Mouse (Mus musculus): Measurements from ENCODE around the gene Mturn. TPM values are rescaled to one million over a fixed set of nuclear protein-coding genes. Genes with fewer than 3 reads are reported as not detected.

Mturn gene
- polyA plus RNA-seq, 1 experiment from 2014 or later, result 14.7 TPM

DNA sequence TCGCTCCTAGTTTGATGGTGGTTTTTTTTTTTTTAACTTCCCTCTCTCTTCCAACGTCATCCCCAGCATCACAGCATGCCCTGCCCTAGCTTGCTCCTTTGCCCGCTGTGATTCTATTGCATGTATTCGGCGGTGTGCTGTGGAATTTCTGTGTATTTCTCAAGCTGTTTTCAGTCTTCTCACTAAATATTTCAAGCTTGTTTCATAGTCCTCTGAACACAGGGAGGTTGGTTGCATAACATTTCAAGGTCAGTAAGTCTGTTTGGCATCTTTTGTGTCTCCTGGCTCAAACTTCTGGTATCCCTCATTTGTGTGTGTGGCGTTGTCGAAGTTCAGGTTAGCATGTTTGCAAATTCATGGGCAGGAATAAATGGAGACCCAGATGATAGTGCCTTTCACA, 8.3 kb downstream of the Mturn start:
- Histone ChIP-seq H3K4me2 (ENCODE audit: low read depth, low read length) (no peak overlapping the region), H3K4me3 (ENCODE audit: low read depth, low read length) (no peak overlapping the region), H3K27ac (replicated peaks; ENCODE audit: low read depth, low read length) (no peak overlapping the region), H3K9ac (replicated peaks; ENCODE audit: low read length) (no peak overlapping the region), H3K9me3 (replicated peaks; ENCODE audit: control insufficient read depth, low read length) (no peaks in the 10 kb centered on the region), H3K27me3 (ENCODE audit: control insufficient read depth, insufficient read depth, low read length) (no peaks in the 10 kb centered on the region), H3K4me1 (ENCODE audit: control insufficient read depth, insufficient read depth, low read length) (no peaks in the 10 kb centered on the region; the same call in 1 of the 2 replicates), H3K36me3 (replicated peaks; ENCODE audit: control insufficient read depth, insufficient read depth, low read depth, low read length) (no peaks in the 10 kb centered on the region)
- no peak for ATAC-seq (replicated peaks; ENCODE audit: insufficient number of reproducible peaks, low FRiP score, low TSS enrichment, low read depth)
- WGBS, result 87% methylated on average over 7 of the region's 7 CpGs
- DNase-seq (ENCODE audit: low spot score), result no peak

GRCm38 (mm10) chr6:54690838-54691237, 9.4 kb downstream of the Mturn start:
- H3K9me3 ChIP-seq (replicated peaks; ENCODE audit: control insufficient read depth, low read length), result no peaks in the 10 kb centered on the region
- H3K4me3 ChIP-seq (ENCODE audit: low read depth, low read length), result no peak overlapping the region
- H3K9ac ChIP-seq (replicated peaks; ENCODE audit: low read length), result no peak overlapping the region
- no peak overlapping the region for H3K4me2 ChIP-seq (ENCODE audit: low read depth, low read length)
- H3K27me3 ChIP-seq (ENCODE audit: control insufficient read depth, insufficient read depth, low read length), result no peaks in the 10 kb centered on the region
- H3K36me3 ChIP-seq (replicated peaks; ENCODE audit: control insufficient read depth, insufficient read depth, low read depth, low read length), result no peaks in the 10 kb centered on the region
- no peaks in the 10 kb centered on the region for H3K4me1 ChIP-seq (ENCODE audit: control insufficient read depth, insufficient read depth, low read length)
- no peak overlapping the region for H3K27ac ChIP-seq (replicated peaks; ENCODE audit: low read depth, low read length)
- DNase-seq (ENCODE audit: low spot score), result no peak
- WGBS, result 79% methylated on average over 13 of the region's 13 CpGs
- no peak for ATAC-seq (replicated peaks; ENCODE audit: insufficient number of reproducible peaks, low FRiP score, low TSS enrichment, low read depth)

DNA sequence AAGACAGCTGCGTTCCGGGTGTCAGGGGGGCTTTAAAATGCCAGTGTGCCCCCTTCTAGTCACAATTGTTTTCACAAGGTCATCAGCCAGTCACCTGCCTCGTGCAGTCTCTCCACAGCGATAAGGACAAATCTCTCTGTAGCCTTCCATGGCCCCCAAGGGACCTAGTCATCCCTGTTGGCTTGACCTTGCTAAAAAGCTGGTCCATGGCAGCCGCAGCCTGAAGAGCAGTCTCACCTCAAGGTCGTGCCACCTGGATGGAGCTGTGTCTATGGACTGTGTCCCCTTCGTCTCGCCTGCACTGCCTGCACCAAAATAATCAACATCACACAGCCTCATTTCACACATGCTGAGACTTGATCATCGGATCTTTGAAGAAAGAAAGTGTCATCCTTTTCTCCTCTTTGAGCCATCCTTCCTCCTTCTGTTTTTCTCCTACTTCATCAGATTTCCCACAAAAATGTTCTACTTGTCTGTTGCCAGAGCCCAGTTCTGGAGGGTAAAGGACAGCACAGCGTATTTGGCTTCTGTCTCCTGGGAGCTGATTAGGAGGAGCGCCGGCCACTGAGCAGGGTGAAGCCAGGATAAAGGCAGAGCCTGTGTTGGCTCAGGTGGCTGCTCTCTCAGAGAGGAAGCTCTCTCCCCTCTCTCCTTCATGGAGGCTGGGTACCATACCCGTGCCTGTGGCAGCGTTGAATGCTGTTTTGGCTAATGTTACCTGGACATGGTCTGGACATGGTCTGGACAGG, 10.1 kb downstream of the Mturn start:
- H3K9me3 ChIP-seq (replicated peaks; ENCODE audit: control insufficient read depth, low read length), result no peaks in the 10 kb centered on the region
- WGBS, result 72% methylated on average over 14 of the region's 14 CpGs
- no peak for DNase-seq (ENCODE audit: low spot score)
- H3K9ac ChIP-seq (replicated peaks; ENCODE audit: low read length), result no peak overlapping the region
- H3K27me3 ChIP-seq (ENCODE audit: control insufficient read depth, insufficient read depth, low read length), result no peaks in the 10 kb centered on the region
- no peaks in the 10 kb centered on the region for H3K36me3 ChIP-seq (replicated peaks; ENCODE audit: control insufficient read depth, insufficient read depth, low read depth, low read length)
- no peak overlapping the region for H3K4me2 ChIP-seq (ENCODE audit: low read depth, low read length)
- H3K4me3 ChIP-seq (ENCODE audit: low read depth, low read length), result no peak overlapping the region
- ATAC-seq (replicated peaks; ENCODE audit: insufficient number of reproducible peaks, low FRiP score, low TSS enrichment, low read depth), result no peak
- no peak overlapping the region for H3K27ac ChIP-seq (replicated peaks; ENCODE audit: low read depth, low read length)
- H3K4me1 ChIP-seq (ENCODE audit: control insufficient read depth, insufficient read depth, low read length), result no peaks in the 10 kb centered on the region

GRCm38 (mm10) chr6:54692201-54692600, 10.8 kb downstream of the Mturn start:
- ATAC-seq (replicated peaks; ENCODE audit: insufficient number of reproducible peaks, low FRiP score, low TSS enrichment, low read depth) (no peak), DNase-seq (ENCODE audit: low spot score) (no peak)
- H3K9ac ChIP-seq (replicated peaks; ENCODE audit: low read length), result no peak overlapping the region
- 60% methylated on average over 1 of the region's 1 CpGs for WGBS
- H3K27ac ChIP-seq (replicated peaks; ENCODE audit: low read depth, low read length), result no peak overlapping the region
- H3K4me1 ChIP-seq (ENCODE audit: control insufficient read depth, insufficient read depth, low read length), result no peaks in the 10 kb centered on the region
- no peaks in the 10 kb centered on the region for H3K27me3 ChIP-seq (ENCODE audit: control insufficient read depth, insufficient read depth, low read length)
- no peaks in the 10 kb centered on the region for H3K9me3 ChIP-seq (replicated peaks; ENCODE audit: control insufficient read depth, low read length)
- no peak overlapping the region for H3K4me3 ChIP-seq (ENCODE audit: low read depth, low read length)
- no peaks in the 10 kb centered on the region for H3K36me3 ChIP-seq (replicated peaks; ENCODE audit: control insufficient read depth, insufficient read depth, low read depth, low read length)
- no peak overlapping the region for H3K4me2 ChIP-seq (ENCODE audit: low read depth, low read length)

DNA sequence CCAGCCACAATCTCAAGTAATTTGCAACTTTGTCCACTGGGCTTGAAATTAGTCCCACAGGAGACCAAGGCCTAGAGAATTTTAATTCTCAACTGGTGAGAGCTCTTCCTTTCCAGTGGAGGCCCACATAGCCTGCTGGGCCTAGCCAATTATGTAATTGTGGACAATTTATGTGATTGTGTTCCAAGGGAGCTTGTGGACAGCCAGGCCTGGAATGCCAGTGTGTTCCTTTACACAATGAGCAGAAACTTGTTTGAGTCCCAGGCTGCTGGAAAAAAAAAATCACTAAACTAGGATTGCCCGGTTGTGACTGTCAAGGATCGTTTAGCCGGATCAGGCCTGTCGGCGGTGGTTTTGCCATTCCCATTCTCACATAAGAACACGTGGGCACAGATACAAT, 11.9 kb downstream of the Mturn start:
- no peak overlapping the region for H3K4me2 ChIP-seq (ENCODE audit: low read depth, low read length)
- DNase-seq (ENCODE audit: low spot score) (no peak), ATAC-seq (replicated peaks; ENCODE audit: insufficient number of reproducible peaks, low FRiP score, low TSS enrichment, low read depth) (no peak)
- no peak overlapping the region for H3K27ac ChIP-seq (replicated peaks; ENCODE audit: low read depth, low read length)
- 83% methylated on average over 6 of the region's 6 CpGs for WGBS
- no peaks in the 10 kb centered on the region for H3K9me3 ChIP-seq (replicated peaks; ENCODE audit: control insufficient read depth, low read length)
- H3K27me3 ChIP-seq (ENCODE audit: control insufficient read depth, insufficient read depth, low read length), result no peaks in the 10 kb centered on the region
- H3K36me3 ChIP-seq (replicated peaks; ENCODE audit: control insufficient read depth, insufficient read depth, low read depth, low read length), result no peaks in the 10 kb centered on the region
- H3K9ac ChIP-seq (replicated peaks; ENCODE audit: low read length), result no peak overlapping the region
- H3K4me1 ChIP-seq (ENCODE audit: control insufficient read depth, insufficient read depth, low read length), result no peaks in the 10 kb centered on the region
- H3K4me3 ChIP-seq (ENCODE audit: low read depth, low read length), result no peak overlapping the region

DNA sequence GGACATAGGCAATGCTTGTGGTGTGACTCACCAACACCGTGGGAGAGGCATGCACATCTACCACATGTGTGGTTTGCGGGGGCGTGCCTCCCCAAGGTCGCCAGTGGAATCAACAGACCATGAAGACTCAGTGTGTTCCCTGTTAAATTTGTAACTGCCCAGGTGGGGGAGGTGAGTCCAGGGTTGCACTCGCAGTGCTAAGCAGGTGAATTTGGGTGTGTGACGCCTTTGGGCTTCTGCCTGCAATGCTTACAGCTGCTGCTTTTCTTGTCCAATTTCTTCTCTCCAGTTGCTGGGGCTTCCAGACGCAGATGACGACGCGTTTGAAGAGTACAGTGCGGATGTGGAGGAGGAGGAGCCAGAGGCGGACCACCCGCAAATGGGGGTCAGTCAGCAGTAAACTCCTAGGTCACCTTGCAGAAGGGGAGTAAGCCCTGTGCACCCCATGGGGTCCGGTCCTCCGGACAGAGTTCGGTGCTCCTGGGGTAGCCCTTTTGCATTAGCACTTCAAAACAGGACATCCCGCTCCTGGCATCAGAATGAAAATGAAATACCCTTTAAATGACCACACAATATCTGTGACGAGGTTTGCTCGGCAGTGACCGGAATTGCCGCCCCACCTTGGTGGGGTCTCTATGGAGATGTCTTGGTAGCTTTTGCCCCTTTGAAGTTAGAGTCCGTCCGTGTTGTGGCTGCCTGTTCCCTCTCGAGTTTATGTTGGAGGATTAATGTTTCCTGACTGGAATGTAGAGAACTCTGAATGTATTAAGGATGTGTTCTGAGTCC, 17.5 kb downstream of the Mturn start:
- peak overlapping the region; percentile 65 for H3K4me2 ChIP-seq (ENCODE audit: low read depth, low read length)
- DNase-seq (ENCODE audit: low spot score) (no peak), ATAC-seq (replicated peaks; ENCODE audit: insufficient number of reproducible peaks, low FRiP score, low TSS enrichment, low read depth) (0 out of 2 replicates have a peak, but pooled peaks have one; percentile 49)
- H3K36me3 ChIP-seq (replicated peaks; ENCODE audit: control insufficient read depth, insufficient read depth, low read depth, low read length), result no peaks in the 10 kb centered on the region
- H3K4me1 ChIP-seq (ENCODE audit: control insufficient read depth, insufficient read depth, low read length), result no peaks in the 10 kb centered on the region
- no peaks in the 10 kb centered on the region; the same call in 1 of the 2 replicates for H3K27me3 ChIP-seq (ENCODE audit: control insufficient read depth, insufficient read depth, low read length)
- H3K27ac ChIP-seq (replicated peaks; ENCODE audit: low read depth, low read length), result no peak overlapping the region
- 9% methylated on average over 24 of the region's 24 CpGs for WGBS
- H3K9ac ChIP-seq (replicated peaks; ENCODE audit: low read length), result peak overlapping the region; percentile 40
- peak overlapping the region; percentile 42 for H3K4me3 ChIP-seq (ENCODE audit: low read depth, low read length)
- H3K9me3 ChIP-seq (replicated peaks; ENCODE audit: control insufficient read depth, low read length), result no peaks in the 10 kb centered on the region

DNA sequence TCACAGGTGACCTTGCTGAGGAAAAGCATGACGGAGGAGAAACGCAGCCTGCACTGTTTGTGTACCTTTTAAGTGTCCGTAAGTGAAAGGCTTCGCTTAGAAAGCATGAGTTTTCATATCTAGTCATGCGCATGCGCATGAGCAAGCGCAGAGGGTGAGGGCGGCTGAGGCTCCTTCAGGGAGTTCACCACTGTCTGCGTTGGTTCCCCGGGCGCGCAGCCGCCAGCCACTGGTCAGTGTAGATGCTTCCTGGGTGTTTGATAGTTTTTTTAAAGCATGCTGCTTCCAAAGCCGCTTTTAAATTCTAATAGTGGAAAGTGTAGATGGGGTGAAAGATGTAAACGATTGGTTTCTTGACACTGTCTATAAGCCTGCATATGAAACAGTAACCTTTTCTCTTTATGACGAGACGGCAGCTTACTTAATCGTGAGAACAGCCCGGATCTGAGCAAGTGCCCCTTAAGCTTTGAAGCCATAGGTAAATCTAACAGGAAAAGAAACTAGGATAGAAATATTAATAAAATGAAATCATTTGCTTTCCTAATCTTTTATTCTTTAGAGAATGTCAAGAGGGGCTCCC, 18.1 kb downstream of the Mturn start:
- peak; percentile 84 for ATAC-seq (replicated peaks; ENCODE audit: insufficient number of reproducible peaks, low FRiP score, low TSS enrichment, low read depth)
- 6% methylated on average over 19 of the region's 19 CpGs for WGBS
- no peak overlapping the region for H3K27ac ChIP-seq (replicated peaks; ENCODE audit: low read depth, low read length)

DNA sequence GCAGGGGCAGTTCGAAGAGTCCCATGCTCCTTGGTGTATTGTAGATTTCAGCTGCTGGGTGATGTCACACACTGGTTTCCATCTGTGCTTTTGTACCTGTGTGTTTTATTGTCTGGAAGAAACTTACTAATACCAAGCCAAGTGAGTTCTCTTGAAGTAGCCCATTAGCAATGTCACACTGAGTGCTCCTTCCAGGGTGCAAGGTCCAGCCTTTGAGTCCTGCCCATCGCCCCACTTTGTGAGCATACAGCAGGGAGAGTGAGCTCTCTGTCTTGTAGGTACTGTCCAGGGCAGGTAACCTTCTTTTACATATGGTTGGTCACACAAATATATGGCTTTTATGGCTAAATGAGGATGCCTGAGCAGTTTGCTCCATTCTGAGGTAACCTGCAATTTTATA, 19.1 kb downstream of the Mturn start:
- Histone ChIP-seq H3K27ac (replicated peaks; ENCODE audit: low read depth, low read length) (no peak overlapping the region), H3K36me3 (replicated peaks; ENCODE audit: control insufficient read depth, insufficient read depth, low read depth, low read length) (no peaks in the 10 kb centered on the region), H3K9me3 (replicated peaks; ENCODE audit: control insufficient read depth, low read length) (no peaks in the 10 kb centered on the region), H3K4me1 (ENCODE audit: control insufficient read depth, insufficient read depth, low read length) (0 out of 2 replicates have a peak, but pooled peaks cover under 1% of the 10 kb centered on the region), H3K4me2 (ENCODE audit: low read depth, low read length) (no peak overlapping the region), H3K4me3 (ENCODE audit: low read depth, low read length) (no peak overlapping the region), H3K27me3 (ENCODE audit: control insufficient read depth, insufficient read depth, low read length) (no peaks in the 10 kb centered on the region; the same call in 1 of the 2 replicates), H3K9ac (replicated peaks; ENCODE audit: low read length) (no peak overlapping the region)
- ATAC-seq (replicated peaks; ENCODE audit: insufficient number of reproducible peaks, low FRiP score, low TSS enrichment, low read depth) (no peak), DNase-seq (ENCODE audit: low spot score) (no peak)
- WGBS, result 90% methylated on average over 2 of the region's 2 CpGs

More for the DNA sequence above, 18.1 kb downstream of the Mturn start:
- no peaks in the 10 kb centered on the region for H3K36me3 ChIP-seq (replicated peaks; ENCODE audit: control insufficient read depth, insufficient read depth, low read depth, low read length)
- H3K9ac ChIP-seq (replicated peaks; ENCODE audit: low read length), result peak overlapping the region; percentile 40
- H3K4me3 ChIP-seq (ENCODE audit: low read depth, low read length), result peak overlapping the region; percentile 42
- no peaks in the 10 kb centered on the region for H3K9me3 ChIP-seq (replicated peaks; ENCODE audit: control insufficient read depth, low read length)
- H3K4me2 ChIP-seq (ENCODE audit: low read depth, low read length), result peak overlapping the region; percentile 65
- H3K4me1 ChIP-seq (ENCODE audit: control insufficient read depth, insufficient read depth, low read length), result no peaks in the 10 kb centered on the region
- DNase-seq (ENCODE audit: low spot score), result peak; percentile 87
- H3K27me3 ChIP-seq (ENCODE audit: control insufficient read depth, insufficient read depth, low read length), result no peaks in the 10 kb centered on the region; the same call in 1 of the 2 replicates

Data from embryonic facial prominence, embryonic 11.5 days (tissue).